Mouse (Mus musculus): ENCODE data around the gene Amotl2.
"Not testable (repeated sequence)": the region's sequence is repeated elsewhere in the genome, so short reads cannot be mapped to it uniquely, and the experiment has no call there.

Gene Amotl2

DNA sequence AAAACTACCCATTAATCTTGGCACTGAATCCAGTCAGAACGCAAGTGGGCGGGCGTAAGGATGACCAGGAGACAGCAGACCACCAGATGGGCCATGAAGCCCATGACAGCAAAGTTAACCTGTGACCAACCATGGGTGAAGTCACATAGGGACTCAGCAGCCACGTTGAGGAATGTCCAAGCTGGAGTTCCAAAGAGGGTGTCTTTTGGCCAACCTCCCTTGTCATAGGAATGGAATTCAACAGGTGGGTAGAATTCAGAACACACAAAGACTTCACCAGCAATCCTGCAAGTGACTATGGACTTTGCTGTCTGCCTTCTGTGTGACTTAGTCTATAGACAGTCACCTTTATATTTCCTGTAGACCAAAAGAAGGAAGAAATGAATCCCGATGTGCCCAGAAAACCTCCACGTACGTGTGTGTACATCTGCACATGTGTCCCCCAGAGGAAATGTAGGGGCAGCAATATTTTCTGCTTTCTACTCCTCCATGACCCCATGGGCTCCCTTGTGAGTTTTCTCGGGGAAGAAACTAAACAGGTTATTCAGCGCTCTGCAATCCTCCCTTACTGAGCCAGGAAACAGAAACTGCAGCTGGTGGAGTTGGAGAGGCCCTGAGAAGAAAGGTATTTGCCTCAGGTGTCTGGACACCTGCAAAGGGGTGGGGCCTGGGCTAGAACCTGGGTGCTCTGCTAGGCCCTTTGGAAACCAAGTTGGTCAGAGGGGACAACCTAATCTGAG lies 17.7 kb downstream of the Amotl2 start:
- no peak for DNase-seq (ENCODE audit: low read depth, low spot score)

DNA sequence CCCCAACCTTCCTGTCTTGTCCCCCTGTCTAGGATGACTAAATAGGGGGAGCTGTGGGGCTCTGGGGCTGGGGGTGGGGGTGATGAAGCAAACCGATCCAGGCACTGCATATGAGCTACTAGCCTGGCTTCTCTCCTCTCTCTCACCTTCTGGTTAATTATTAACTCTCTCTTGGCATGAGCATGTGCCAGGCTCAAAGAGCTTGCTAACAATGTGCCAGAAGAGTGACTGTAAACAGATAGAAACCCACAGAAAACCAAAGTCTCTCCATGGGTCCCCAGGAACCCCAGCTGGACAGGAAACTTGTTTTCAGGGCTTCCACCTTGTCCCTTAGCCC lies 18.2 kb downstream of the Amotl2 start:
- no peak for DNase-seq (ENCODE audit: low read depth, low spot score)

- no peak for DNase-seq (ENCODE audit: low read depth, low spot score)
Observed at GRCm38 (mm10) chr9:102735231-102735630, 18.8 kb downstream of the Amotl2 start.

DNA sequence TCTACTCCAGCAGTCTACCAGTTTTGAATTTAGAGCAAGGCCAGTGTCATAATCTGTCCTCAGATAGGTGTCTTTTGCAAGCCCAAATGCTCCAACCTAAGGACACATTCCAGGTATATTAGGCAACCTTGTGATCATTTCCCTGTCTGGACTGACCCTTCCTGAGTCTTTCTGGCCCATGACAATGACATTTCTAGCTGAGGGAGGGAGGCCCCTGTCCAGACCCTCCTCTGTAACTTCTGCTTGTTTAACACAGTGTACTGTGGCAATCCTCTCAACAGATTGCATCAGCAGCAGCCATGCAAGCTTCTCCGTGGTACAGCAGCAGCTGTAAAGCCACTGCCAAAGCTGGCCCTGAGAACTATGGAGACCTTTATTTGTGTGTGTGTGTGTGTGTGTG lies 19.5 kb downstream of the Amotl2 start:
- peak; percentile 12 for DNase-seq (ENCODE audit: low read depth, low spot score)

DNA sequence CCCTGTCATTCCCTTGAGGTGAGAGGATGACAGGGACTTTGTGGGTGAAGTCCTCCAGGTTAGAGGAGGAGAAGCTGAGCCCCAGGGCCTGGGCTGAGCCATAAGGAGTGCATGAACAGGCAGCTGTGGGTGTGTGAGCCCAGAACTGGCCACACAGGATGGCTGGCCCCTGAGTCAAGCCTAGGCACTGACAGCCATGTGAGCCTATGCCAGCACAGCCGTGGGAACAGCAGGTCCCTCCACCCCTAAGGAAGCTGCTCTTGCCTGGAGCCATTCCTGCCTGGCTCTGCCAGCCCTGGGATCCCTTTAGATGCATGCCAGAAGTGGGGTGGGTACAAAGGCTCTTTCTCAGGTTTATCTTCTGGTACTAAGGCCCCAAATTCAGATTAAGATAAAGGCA lies 20.9 kb downstream of the Amotl2 start:
- DNase-seq (ENCODE audit: low read depth, low spot score): no peak

- DNase-seq (ENCODE audit: low read depth, low spot score): no peak
Observed at GRCm38 (mm10) chr9:102746753-102747152, 30.3 kb downstream of the Amotl2 start.

- DNase-seq (ENCODE audit: low read depth, low spot score): no peak
Observed at GRCm38 (mm10) chr9:102747902-102748301, 31.4 kb downstream of the Amotl2 start.

DNA sequence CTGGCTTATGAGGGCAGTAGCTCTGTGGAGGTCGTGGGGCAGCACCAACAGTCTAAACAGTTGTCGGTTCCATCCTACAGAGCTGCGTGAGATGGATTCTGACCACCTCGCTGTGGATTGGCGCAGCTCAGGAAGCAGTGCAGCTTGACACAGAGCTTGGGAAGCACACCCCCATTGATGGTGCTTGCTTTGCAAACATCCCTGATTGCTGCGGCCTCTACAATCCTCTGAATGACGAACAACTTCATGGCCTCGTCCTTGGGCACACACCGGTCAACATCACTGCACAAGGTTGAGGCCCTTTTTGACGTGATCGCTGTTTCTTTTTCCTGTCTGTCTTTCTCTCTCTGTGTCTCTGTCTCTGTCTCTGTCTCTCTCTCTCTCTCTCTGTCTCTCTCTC lies 32.7 kb downstream of the Amotl2 start:
- no peak for DNase-seq (ENCODE audit: low read depth, low spot score)

DNA sequence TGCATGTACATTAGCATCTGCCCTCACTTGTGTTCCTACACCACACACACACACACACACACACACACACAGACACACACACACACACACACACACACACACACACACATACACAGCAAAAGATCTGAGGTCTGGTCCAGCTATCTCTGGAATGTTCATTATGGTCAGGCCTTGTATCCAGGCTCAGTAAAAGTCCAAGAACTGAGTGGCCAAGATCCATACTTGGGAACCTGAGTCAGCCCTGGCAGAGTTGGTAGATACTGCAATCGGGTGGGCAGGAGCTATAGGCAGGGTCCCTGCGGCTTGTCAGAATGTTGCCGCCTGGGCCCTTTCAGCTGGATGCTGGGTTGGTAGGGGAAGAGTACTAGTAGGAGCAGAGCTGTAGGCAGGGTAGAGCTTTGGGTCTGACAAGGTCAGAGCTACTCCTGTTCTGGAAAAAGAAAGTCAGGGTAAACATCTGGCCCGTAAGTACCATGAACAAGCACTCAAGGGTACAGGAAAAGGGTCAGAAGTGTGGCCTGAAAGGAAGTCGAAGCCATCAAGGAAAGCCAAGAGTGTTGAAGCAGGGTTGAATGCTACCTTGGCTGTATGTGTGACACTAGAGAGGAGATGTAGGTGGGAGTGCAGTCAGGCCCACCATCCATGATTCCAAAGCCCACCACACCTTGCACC lies 35.3 kb downstream of the Amotl2 start:
- no peak for DNase-seq (ENCODE audit: low read depth, low spot score)

GRCm38 (mm10) chr9:102753299-102753698 lies 36.8 kb downstream of the Amotl2 start:
- no peak for DNase-seq (ENCODE audit: low read depth, low spot score)

DNA sequence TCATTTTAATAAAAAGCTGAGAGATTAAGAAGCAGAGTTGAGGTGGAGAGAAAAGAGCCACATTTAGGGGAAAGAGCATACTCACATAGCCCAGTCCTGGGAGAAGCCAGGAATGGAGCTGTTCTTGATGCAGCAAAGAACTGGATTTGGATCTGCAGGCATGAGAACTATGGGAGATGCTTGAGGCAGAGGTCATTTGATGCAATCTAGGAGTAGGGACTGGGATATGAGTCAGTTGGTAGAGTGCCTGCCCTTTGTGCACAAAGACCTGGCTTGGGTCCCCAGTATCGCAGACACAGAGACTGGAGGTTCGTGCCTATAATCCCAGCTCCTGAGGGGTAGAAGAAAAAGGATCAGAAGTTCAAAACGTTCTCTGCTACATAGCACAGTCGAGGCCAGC lies 38.7 kb downstream of the Amotl2 start:
- no peak for DNase-seq (ENCODE audit: low read depth, low spot score)

GRCm38 (mm10) chr9:102755591-102756270 lies 39.3 kb downstream of the Amotl2 start:
- no peak for DNase-seq (ENCODE audit: low read depth, low spot score)

DNA sequence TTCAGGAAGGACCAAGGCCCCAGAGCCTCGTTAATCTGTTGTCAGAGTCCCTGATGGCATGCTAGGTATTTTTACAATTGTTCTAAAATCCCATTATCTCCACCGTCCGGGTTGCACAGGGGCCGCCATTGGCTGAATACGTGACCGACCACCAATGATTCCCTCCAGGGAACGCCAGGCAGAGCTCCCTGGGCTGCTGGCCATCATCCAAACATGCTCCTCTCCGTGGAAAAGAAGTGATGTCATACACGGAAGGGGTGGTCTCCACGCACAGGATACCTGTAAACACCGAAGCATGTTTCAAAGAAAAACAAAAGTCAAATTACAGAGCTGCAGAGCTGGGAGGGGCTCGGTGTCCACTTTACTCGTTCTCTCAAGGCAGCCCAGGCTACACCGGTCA lies 39.9 kb downstream of the Amotl2 start:
- no peak for DNase-seq (ENCODE audit: low read depth, low spot score)

DNA sequence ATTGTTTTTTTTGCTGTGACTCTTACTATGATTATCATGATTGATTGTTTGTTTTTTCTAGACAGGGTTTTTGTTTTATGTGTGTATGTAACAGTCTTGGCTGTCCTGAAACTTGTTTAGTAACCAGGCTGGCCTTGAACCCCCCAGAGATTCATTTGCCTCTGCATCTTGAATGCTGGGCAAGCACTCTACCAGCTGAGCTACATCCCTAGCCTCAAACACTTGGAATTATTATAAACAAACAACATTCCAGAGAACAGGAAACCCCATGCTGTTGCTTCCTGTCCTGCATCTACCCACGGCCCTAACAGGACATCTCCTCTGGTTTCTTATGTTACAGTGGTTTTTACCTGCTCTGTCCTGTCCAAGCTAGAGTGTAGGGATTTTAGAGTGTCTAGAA lies 42.4 kb downstream of the Amotl2 start:
- no peak for DNase-seq (ENCODE audit: low read depth, low spot score)

GRCm38 (mm10) chr9:102759581-102760001 lies 43.1 kb downstream of the Amotl2 start:
- no peak for DNase-seq (ENCODE audit: low read depth, low spot score)

DNA sequence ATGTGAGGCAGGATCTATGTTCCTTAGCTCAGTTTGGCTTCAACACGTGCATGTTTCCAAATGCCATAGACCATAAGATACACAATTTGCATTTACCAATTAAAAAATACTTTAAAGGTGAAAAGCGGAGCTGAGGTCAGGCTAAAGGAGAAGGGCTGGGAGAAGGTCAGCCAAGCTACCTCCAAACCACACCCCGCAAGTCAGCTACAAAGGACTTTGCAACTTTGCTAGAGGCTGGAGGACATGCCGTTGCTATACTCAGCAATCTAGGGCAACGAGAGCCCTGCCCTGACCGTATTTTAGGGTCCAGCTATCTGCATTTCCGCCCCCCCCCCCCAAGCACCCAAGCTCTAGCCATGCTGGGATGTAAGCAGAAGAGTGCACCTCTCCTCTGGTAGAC lies 45.1 kb downstream of the Amotl2 start:
- no peak for DNase-seq (ENCODE audit: low read depth, low spot score)

DNA sequence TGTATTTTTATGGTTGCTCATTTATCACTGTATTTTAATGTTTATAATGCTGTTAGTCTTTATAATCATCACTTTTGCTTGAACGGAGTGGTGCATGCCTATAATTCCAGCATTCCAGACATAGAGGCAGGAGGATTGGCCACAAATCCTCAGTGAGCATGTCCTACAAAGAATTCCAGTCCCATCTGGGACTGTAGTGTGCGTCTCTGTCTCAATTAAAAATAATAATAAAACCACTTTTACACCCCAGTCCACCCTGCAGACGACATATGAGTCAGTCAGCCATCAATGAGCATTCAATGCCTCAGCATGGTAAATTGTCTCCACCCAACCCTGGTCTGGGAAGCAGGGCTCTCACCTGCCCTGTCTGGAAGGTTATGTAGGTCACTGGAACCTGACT lies 46.4 kb downstream of the Amotl2 start:
- DNase-seq (ENCODE audit: low read depth, low spot score): no peak

GRCm38 (mm10) chr9:102763520-102763919 lies 47.0 kb downstream of the Amotl2 start:
- DNase-seq (ENCODE audit: low read depth, low spot score): no peak

DNA sequence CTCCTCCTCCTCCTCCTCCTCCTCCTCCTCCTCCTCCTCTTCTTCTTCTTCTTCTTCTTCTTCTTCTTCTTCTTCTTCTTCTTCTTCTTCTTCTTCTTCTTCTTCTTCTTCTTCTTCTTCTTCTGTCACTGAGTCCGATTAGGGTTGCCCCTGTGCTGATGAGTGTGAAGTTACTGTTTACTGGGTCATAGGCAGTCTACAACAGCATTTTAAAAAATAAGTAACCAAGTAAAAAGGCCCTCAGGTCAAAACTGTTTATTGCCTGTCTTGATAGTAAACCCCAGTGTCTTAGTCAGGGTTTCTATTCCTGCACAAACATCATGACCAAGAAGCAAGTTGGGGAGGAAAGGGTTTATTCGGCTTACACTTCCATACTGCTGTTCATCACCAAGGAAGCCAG lies 48.1 kb downstream of the Amotl2 start:
- DNase-seq (ENCODE audit: low read depth, low spot score): not testable (repeated sequence)

- no peak for DNase-seq (ENCODE audit: low read depth, low spot score)
Observed at GRCm38 (mm10) chr9:102766741-102767140, 50.3 kb downstream of the Amotl2 start.

GRCm38 (mm10) chr9:102769257-102769656 lies 52.8 kb downstream of the Amotl2 start:
- DNase-seq (ENCODE audit: low read depth, low spot score): no peak

DNA sequence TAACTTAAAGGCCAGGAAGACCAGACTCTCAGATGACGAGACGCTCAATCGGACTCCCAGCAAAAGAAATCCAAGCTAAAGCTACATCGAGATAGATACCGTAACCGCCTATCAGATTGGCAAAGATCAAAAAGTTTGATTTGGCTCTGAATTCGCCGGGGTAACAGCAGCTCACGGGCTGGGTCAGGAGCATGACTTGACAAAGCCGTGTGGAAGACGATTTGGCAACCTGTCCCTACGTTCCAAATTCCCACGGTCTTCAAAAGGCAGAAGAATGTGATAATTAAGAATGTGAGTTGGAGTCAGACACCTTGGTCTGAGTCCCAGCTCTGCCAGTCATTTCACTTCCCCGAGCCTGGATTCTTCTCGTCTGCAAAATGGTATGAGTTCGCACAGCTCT lies 53.7 kb downstream of the Amotl2 start:
- DNase-seq (ENCODE audit: low read depth, low spot score): no peak

DNA sequence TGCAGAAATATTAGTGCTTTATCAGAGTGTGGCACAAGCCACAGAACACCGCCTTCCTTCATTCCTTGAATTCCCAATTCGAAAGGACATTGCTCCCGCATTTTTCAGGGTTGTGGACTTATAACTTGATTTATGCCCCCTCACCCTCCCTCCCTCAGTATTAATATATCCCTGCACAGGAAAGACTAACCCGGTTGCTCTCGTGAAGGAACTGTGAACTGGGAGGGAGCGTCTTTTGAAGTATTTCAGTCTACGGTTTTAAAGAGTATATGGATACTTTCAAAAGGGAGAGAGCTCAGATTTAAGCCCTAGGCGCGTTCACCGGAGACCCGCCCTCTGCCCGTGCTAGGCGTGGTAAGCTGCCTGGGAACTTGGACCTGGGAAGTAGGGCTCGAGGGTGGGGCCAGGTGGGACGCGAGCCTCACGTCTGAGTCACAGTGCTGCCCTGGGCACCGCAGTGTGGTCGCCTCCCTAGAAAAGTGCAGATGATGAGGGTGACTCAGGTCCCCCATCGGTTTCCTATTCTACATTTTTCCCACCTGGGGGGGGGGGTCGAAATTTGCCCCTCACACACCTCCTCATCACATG lies 54.9 kb downstream of the Amotl2 start:
- DNase-seq (ENCODE audit: low read depth, low spot score): no peak
